Mouse (Mus musculus) thymus, adult 2 months (tissue): ENCODE data around the gene Olfr1378.

ENCODE experiments used
- CTCF ChIP-seq: fragments of 200-500 bp; IDR thresholded peaks from 2 replicates; pipeline ENCODE4 v1.5.1; 2012; ENCODE audit warnings: mild to moderate bottlenecking, control low read depth, low read length, moderate library complexity, borderline replicate concordance; ENCODE audit not compliant: control insufficient read depth, poor library complexity, insufficient read depth; ENCODE audit errors: extremely low read depth
- POLR2A ChIP-seq: fragments of 200-500 bp; IDR thresholded peaks from 2 replicates; pipeline ENCODE4 v1.6.1; 2012; ENCODE audit warnings: mild to moderate bottlenecking, low read length, control low read depth, moderate library complexity; ENCODE audit not compliant: control insufficient read depth, poor library complexity, insufficient read depth; ENCODE audit errors: extremely low read depth

- TF ChIP-seq POLR2A, result no peak
- TF ChIP-seq CTCF, result no peak
These were observed 37.0 kb downstream of the Olfr1378 start, which contains the start of gene Olfr51 for GRCm38 (mm10) chr11:51003296-51003695.
